Mouse (Mus musculus) left cerebral cortex, adult 9 months (tissue): ENCODE measurements at regions not wholly inside any gene's neighbourhood (a gene's known extent, or its start where the extent isn't known, plus 50 kb on each side); places are given as distances from the start of the nearest gene placed in this dataset.
"Not testable (repeated sequence)": the region's sequence is repeated elsewhere in the genome, so short reads cannot be mapped to it uniquely, and the experiment has no call there.

ENCODE experiments used
- DNase-seq, 2 experiments: peaks; one replicate each; pipeline ENCODE4 v3.0.0; 2022; ENCODE audit warnings: low spot score in 2 of 2

DNA sequence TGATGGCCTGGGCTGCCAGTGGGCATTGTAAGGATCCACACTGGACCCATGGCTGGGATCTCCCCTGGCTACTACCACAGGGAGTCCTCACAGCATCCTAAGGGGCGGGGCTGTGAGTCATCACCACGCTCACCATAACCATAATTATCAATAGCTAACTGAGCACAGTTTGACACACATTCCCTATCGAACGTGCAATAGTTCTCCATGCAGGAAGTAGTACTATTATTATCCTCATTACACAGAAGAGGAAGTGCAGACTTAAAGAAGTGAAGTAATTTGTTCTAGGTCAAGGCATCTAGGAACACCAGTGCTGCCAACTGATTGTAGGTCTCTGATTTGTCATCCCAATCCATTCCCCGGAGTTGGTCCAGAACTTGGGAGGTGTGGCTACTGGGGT is 84.1 kb upstream of the Trim2 start:
- DNase-seq = no peak

DNA sequence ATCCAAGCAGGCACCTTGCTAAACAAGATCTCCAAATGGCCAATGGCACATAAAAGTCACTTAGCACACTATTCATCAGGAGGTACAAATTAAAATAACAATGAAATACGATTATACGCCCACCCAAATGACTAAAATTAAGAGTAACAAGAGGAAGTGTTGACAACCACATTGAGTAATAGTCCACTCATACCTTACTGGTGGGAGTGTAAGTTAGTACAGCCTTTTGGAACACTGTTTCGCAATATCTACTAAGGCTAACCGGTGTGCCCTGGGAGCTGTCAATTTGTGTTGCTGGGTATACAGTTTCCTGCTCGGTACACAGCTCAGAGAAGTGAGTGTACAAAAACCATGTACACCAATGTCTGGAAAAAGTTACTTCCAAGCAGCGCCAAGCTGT is 81.8 kb upstream of the Trim2 start:
- no peak for DNase-seq

DNA sequence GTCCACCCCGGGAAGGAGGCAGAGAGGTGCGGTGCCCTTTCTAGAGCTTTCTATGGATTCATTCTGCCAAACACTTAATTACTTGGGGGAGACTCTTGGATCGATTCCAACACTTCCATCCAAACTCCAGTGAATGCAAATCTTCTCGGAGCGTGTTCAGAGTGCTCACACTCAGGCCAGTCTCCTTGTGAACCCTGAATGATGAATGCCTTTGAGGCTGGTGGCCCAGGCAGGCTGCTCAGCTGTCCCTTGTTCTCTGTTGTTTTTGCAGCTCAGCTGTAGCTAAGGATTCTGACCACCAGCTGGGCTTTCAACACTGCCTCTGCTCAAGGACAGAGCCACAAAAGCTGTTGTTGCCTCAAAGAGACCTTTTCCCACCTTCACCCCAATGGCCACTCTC is 79.0 kb upstream of the Trim2 start:
- peak in 1 of 2 experiments; percentile 8 for DNase-seq

DNA sequence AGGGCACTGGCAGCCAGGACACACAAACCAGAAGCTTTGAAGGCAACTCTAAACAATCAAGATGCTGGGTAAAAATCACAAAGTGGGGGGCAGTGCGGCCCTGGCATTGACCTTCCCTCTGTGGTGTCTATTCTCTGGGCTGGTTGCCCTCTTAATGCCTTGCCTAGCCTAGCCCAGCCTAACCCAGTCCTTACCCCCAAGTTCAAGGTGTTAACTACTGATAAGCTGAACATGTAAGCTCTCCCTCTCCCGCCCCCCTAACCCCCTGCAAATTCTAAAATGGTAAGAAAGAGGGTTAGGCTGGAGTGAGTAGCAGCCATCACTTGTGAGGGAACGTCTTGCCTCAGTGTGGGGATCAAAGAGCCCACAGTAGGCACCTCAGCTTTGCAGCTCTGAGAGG is 76.9 kb upstream of the Trim2 start:
- DNase-seq = no peak

DNA sequence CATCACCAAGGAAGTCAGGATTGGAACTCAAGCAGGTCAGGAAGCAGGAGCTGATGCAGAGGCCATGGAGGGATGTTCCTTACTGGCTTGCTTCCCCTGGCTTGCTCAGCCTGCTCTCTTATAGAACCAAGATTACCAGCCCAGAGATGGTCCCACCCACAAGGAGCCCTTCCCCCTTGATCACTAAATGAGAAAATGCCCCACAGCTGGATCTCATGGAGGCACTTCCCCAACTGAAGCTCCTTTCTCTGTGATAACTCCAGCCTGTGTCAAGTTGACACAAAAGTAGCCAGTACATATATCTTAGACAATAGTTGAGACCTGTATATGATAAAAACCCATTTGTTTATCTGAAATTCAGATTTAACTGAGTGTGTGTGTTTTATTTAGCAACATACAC is 76.4 kb upstream of the Trim2 start:
- not testable (repeated sequence) for DNase-seq

DNA sequence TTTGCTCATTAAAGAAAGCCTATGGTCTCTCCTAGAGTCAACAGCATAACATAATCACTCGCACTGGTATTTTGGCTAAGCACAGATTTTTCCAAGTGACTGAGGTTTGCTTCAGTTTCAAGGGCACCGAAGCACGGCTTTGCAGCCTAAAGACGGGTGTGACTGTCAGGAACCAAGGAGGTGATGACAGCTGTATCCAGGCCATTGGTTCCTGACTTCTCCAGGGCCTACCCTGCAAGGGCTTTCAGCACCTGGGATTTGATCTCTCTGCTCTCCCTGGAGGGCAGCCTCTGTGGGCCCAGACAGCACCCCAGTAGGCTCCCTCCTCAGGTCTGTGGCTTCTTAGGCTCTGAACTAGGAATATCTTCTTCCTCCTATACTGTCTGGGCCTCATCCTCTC is 75.3 kb upstream of the Trim2 start:
- DNase-seq = no peak

DNA sequence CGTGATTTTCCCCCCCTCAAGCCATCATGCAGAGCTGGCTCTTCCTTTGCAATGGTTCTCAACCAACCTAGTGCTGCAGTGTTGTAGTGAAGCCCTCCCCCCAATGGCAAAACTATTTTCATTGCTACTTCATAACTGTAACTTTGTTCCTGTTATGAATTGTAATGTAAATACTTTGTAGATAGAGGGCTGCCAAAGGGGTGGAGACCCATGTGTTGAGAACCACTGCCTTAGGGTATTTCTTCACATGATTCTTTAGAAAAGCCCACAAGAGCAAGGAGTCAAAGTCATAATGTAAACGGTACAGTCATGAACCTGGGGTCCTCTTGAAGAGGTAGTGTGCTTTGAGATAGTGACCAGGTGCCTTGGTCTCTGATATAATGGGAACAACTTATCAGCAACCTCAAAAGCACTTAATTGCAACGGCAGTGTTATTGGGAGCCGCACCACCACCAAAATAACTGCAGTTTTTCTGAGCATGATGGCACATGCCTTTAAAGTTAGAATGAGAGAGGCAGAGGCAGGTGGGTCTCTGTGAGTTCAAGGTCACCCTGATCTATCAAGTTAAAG is 72.4 kb upstream of the Trim2 start:
- no peak for DNase-seq

DNA sequence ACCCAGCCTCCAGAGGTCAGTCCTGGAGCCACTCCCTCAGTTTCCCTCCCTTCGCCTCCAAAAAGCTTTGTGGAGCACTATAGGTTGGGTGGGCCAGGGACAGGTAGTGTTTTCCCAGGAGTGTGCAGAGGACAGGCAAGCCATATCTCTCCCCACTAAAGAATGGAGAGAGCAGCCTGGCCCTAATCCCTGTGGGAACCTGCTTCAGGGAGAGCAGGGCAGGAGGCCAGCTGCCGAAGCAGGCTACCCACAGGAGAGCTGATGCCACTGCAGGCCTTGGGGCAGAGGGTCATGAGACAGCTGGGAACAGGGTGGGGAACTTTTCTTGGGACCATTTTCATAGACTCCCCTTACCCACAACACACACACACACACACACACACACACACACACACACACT is 69.8 kb upstream of the Trim2 start:
- no peak for DNase-seq

DNA sequence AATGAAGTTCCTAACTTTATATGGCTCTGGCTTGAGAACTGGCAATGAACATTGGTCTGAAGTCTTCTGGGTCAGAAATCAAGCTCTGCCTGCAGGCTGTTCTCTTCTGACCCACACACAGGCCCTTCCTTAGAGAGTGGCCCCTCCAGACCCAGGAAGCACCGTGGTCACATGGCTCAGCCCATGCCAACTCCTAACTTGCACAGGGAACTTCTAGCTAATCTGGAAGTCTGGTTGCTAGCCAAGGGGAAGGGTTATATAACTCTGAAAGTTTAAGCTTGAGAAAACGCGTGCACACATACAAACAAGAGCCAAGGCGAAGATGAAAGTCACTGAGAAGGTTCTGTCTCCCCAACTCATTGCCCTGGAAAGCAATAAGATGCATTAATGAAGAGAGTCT is 69.2 kb upstream of the Trim2 start:
- peak in 1 of 2 experiments; percentile 11 for DNase-seq

DNA sequence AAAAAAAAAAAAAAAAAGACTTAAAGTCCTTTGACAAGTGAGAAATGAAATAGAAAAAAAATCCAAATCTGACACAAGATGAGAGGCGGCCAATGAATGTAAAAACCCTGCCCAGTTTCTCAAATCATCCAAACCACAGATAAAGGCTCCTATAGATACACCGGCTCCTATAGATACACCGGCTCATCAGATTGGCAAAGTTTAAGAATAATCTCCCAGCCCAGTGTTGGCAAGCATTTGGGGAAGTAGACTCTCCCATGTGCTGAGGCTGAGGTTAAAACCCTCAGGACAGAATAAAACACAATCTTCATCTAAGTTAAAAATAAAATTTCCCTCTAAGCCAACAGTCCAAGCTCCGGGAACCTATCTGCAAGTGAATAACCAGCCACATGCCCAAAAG is 65.2 kb upstream of the Trim2 start:
- no peak for DNase-seq

DNA sequence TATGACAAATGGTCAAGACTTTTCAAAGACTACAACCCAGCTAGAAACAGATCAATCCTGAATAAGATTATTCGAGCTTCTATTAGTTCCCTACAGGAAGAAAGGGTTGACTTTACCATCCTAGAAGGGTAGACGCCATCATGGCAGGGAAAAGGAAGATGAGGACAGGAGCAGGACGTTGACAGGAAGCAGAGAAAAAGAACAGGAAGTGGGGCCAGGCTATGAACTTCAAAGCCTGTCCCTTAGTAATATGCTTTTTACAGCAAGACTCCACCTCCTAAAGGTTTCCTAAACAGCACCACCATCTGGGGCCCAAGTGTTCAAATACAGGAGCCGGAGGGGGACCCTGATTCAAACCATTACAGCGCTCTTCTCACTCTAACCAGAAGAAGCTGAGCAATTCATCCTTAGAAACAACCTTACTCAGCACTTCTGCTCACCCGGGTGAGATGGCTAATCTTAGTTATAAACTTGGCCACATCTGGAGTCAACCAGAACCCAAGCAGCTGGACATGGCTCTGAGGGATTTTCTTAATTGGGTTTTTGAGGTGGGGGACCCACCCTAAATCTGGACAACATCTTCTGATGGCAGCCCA is 60.6 kb upstream of the Trim2 start:
- DNase-seq = no peak

DNA sequence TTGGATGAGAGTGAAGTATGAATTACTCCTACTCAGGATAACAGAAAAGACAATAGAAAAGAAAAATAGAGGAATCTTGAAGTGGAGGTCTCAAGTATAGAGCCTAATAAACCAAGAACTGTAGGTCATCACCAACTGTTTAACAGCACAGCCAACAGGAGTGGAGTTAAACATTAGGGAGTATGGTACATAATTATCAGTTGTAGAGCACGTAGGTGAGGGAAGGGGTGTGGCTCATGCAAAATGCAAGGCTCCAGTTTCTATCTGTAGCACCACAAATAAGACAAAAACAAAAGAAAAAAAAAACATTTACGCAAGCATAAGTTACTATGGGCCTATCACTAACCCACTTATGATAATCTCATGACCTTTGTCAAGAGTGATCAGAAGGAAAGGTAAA is 52.0 kb upstream of the Trim2 start:
- no peak for DNase-seq

DNA sequence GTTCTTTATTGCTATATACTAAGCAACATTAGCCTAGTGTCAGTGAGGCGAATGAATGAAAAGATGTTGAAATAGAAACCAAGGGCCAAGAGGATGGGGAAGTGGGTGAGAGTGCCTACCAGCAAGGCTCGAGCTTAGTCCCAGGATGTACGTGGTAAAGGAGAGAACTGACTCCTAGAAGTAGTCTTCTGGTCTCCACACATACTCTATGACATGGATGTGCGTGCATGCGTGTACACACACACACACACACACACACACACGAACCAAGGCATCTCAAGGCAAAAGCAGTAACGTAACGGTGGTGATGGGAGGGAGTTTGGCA is 50.0 kb upstream of the Trim2 start:
- no peak for DNase-seq
